Mouse (Mus musculus): Measurements from ENCODE around the gene Zg16.
"Not testable (repeated sequence)": the region's sequence is repeated elsewhere in the genome, so short reads cannot be mapped to it uniquely, and the experiment has no call there.

The Zg16 gene

DNA sequence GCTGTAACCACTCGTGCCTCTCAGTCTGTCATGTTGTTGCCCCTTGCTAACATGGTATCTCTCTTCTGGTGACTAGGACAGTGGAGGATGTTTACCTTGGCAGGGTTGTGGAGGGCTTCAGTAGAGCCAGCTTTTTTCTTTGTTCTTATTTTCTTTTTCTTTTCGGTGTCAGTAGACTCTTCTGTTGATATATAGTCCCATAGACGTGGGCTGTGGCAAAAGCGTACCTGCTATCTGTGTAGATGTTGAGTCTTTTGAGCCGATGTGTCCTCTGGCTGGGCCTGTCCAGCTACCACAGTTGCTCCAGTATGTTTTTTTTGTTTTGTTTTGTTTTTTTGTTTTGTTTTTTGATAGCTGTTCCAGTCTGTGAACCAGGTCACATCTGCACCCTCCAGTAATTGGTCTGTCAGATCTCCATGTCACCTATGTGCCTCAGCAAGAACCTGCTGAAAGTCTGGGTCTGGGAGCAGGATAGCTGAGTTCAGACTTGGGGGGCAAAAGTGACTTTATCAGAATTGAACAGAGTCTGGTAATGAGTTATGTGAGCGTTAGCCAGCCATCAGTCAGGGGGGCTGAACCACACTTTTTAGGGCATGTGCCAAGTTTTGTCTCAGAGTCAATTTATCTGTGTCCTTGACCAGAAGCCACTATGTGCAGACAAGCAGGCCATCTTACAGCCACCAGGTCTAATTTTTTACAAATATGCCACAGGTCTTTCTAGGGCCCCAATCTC lies at the start of gene Zg16:
TSS of gene Zg16 (minus strand) at position 51 of the 733 bp plus-strand sequence.
- DNase-seq, result not testable (repeated sequence)

DNA sequence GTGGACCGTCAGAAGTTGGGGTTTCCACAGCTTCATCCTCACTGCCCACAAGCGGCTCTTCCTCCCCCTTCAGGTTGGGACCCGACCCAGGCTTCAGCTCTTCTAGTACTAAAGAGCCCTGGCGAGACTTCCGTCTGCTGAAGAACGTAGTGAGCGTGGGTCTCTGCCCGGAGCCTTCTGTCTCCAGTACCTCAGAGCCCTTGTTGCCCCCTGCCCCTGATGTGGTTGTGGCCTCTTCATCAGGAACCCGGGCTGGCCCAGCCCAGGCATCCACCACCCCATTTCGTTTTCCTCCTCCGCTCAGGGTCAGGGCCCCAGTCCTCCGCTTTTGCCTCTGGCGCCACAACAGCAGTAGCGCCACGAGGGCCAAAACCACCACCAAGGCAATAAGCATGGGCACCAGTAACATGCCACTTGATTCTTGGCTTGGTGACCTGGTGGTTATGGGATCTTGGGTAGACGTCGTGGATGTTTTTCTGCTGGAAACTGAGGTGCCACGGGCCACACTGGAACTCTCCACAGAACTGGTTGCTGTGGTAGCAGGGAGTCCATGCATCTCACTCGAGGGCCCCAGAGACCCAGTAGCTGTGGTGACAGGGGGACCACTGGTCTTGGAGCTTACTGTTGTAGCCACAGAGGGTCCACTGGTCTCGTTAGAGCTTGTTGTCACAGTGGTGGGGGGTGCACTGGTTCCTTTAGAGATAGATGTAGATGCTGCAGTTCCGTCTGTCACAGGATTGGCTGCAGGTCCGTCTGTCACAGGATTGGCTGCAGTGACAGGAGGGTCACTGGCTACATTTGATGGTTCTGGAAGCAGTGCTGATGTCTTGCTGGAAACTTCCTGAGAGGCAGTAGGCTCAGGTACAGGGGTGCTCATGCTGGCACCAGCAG lies 49.3 kb upstream of the Zg16 start:
- no peak for DNase-seq

- no peak for DNase-seq
Observed at GRCm38 (mm10) chr7:127134821-127135447, 47.8 kb upstream of the Zg16 start.

DNA sequence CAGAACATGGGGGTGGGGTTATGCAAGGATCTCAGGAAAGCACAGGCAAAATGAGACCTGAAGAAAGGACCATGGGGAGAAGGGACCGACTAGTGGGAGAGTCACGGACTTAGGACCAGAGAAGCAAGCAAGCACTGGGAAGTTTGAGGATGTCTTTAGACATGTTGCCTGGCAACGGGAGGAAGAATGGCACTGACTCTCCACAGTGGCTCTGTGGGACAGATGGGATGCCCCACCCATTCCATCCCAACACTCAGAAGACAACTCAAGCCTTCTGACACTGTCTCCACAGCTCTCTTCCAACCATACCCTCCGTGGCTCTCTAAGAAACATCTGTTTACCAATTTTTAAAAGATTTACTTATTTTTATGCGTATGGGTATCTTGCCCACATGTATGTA lies 46.0 kb upstream of the Zg16 start:
- no peak for DNase-seq

GRCm38 (mm10) chr7:127129638-127130037 lies 42.5 kb upstream of the Zg16 start:
- DNase-seq, result peak; percentile 42

DNA sequence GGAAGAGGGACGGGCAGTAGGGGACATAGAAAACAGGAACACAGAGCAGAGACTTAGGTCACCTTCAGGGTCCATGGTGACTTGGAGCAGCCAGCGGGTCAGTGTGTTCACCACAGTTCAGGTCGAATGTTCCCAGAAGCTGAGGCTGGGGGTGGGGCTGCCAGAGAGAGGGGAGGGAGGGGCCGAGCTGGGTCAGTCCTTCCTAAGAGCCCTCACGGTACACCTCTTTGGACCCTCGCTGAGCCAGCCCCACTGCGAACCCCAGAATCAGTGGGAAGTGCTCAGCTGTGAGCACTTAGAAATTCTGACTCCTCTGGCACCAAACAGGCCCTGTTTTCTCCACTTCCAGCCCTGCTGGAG lies 34.8 kb upstream of the Zg16 start, which contains the start of gene Qprt:
TSS of gene Qprt (minus strand) at position 316 of the 360 bp plus-strand sequence.
- DNase-seq, result peak; percentile 50

GRCm38 (mm10) chr7:127121061-127121910 lies 34.2 kb upstream of the Zg16 start:
- peak; percentile 75 for DNase-seq

DNA sequence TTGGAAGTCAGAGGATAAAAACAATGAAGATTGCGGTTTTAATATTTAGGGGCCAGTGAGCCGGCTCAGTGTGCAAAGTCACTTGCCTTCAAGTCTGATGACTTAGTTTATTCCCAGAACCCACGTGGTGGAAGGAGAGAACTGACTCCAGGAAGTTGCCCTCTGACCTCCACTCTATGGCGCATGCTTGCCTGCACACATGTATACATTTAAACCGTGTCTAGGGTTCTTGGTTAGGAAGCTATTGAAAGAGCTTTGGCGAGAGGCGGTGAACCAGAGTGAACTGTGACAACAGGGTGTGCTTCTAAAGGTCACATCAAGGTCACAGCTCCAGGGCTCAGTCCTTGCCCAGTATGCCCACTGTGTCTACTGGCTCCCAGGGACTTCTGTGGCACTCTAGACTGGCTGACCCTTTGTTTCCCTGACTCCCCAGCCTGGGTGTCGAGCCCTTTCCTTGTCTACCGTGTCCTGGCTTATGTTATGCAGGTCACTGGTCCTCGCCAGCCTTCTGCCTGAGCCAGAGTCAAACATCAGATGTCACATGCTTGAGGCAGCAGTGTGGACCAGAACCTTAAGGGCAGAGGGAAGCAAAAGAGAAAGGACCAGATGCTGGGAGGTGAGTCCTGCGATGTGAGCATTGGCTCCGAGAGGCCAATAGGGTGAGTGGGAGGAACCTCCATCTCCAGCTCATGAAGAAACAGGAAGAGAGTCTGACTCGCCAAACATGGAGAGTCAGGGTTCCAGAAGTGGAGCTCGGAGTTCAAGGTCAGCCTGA lies 31.7 kb upstream of the Zg16 start:
- no peak for DNase-seq

DNA sequence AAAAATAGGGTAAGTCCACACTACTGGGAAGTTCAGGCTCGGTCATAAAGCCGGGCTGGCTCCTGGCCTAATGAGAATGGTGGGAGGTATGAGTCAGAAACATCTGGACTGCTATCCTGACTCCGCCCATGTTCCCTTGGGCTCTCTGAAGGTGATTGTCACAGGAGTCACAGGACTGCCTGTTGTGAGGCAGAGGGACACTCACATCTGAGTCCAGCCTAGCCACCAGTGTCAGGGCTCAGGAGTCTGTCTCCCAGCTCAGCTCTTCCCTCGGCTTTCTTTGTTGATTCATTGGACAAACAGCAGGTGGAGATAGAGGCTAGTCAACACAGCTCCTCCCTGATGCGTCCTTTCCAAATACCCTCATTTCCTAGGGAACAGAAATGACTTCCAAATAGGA lies 30.8 kb upstream of the Zg16 start:
- peak; percentile 39 for DNase-seq

DNA sequence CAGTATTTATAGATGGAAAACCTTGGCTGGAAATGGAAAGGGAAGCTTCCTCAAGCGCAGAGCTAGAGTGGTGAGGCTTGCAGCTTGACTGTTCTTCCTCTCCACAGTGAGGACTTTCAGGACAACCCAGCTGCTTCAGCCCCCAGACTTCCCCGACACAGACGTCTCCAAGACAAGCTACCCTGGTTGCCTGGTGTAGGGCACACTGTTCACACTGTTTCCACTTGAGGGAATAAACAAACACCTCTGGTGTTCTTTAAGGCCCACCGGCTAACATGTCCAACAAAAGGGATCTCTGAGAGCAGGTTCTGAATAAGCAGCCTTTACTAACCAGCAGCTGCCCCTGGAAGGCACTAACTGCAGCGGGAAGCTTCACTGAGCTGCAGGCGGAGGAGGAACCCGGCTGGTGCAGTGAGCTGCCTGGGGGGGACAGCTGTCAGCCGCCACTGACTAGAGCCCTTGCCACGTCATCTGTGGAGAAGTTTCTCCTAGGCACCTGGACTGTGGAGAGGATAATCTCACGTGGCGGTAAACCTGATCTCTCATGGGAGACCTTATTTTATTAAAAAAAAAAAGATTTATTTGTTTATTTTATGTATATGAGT lies 29.3 kb upstream of the Zg16 start:
- no peak for DNase-seq

DNA sequence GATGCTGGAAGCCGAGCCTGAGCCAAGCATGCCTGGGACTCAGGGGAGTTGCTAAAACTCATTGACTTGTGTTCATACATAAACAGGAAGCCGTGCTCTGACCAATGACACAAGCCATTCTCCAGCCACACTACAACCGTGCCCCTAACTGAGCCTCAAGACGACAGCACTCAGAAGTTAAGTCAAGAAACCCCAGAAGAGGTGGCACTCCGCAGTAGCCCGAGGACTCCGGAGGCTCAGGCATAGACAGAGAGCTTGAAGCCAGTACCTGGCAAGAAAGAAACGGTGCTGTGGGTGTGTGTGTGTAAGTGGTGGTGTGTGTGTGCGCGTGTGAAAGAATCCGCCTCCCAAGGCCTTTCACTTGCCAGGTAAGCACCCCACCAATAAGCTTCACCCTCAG lies 27.8 kb upstream of the Zg16 start:
- no peak for DNase-seq

DNA sequence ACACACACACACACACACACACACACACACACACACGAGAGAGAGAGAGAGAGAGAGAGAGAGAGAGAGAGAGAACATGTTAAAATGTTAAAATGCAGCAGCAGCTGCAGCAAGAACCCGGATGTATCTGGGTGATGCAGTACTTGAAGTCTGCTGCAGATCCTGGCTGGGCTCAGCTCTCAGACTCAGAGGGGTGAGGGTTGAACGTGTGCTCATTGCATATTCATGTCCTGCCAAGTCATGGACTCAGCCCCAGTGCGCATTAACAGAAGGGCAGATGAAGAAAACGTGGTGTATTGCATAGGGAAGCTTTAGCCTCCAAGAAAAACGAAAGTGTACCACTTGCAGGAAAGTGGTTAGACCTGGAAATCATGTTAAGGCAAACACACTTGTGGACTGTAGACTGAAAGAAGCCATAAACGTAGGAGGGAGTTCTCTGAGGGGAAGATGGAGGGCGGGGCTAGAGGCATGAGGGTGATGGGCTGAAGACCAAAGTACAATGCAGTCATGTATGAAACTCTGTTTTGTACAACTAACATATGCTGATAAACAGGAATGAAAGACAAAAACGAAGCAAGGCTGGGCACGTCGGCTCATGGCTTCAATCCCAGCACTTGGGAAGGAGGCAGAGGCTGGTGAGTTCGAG lies 26.6 kb upstream of the Zg16 start:
- DNase-seq, result peak; percentile 60

DNA sequence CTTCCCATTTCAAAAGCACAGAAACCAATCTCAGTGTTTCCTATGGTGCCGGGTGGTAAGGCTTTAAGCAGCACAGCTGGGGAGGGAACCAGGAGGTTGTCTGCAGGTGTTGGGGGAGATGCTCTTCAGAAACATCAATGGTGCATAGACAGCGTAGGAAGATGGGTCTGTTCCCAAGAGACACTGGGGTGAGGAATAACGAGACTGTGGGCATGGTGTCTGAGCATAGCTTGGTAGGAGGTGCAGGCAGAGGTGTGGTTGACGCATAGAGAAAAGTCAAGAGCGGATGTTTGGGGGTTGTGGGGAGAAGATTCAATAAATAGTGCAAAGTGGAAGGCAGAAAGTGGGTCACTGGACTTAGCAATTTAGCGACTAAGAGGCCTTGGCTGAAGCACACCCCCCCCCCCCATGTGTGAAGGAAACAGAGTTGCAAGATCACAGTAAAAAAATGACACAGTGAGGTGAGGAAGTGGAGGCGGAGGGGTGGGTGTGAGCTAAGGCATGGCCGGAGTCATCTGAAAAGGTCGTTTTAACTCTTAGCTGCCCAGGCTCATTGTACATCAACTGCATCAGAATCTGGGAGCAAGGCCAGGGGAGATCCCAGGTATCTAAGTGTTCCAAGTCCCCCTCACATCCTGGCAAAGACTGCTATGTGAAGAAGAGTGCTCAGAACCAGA lies 25.9 kb upstream of the Zg16 start:
- no peak for DNase-seq

GRCm38 (mm10) chr7:127112251-127112841 lies 25.2 kb upstream of the Zg16 start:
- DNase-seq, result no peak

GRCm38 (mm10) chr7:127111461-127111860 lies 24.3 kb upstream of the Zg16 start:
- DNase-seq, result peak; percentile 61

DNA sequence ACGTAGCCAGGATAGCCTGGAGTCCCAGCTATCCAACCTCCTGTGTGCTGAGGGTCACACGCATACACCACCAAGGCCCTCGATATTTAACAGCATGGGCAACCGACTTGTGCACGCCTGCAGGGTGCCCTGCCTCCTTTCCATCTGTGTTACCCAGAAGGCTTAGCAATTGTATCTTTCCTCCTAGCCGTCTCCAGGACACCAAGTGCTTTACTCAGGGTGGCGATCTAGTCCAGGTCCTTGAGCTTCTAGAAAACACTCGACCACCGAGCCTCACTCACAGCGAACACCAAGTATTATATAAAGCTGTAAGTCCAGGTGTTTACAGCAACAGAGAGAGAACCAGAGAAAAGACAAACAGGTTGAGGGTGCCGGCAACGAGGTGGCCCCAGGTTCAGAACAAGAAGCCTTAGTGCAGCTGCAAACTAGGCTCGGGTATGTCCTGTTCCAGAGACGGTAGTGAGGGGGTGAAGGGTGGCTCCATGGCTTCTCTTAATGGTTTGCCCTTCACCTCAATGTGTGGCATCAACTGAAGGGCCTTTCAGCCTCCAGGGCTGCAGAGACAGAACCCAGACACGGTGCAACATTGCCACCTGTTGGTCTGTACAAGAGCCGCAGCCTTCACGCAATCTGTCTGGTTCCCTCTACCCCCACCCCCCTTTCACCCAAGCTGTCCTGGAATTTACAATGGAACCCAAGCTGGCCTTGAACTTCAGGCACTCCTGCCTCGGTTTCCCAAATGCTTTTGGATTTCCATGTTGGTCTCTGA lies 23.3 kb upstream of the Zg16 start:
- peak; percentile 74 for DNase-seq

- DNase-seq, result no peak
Observed at GRCm38 (mm10) chr7:127105551-127105950, 18.4 kb upstream of the Zg16 start.

GRCm38 (mm10) chr7:127104560-127105332 lies 17.6 kb upstream of the Zg16 start:
- DNase-seq, result peak; percentile 77

All from kidney, adult 18-20 months (tissue).